Mouse (Mus musculus): Measurements from ENCODE around the gene Olfr1283.
"Not testable (repeated sequence)": the region's sequence is repeated elsewhere in the genome, so short reads cannot be mapped to it uniquely, and the experiment has no call there.

Gene Olfr1283

GRCm38 (mm10) chr2:111366490-111366889 is at the start of gene Olfr1283:
TSS of gene Olfr1283 (plus strand) at chr2:111366790.
- no peak for DNase-seq (ENCODE audit: low spot score)

GRCm38 (mm10) chr2:111326220-111326619 is 40.4 kb upstream of the Olfr1283 start, which contains the start of gene Olfr1281:
TSS of gene Olfr1281 (plus strand) at chr2:111326520.
- DNase-seq (ENCODE audit: low spot score): no peak

- not testable (repeated sequence) for DNase-seq (ENCODE audit: low spot score)
Observed at GRCm38 (mm10) chr2:111333721-111334120, 32.9 kb upstream of the Olfr1283 start.

DNA sequence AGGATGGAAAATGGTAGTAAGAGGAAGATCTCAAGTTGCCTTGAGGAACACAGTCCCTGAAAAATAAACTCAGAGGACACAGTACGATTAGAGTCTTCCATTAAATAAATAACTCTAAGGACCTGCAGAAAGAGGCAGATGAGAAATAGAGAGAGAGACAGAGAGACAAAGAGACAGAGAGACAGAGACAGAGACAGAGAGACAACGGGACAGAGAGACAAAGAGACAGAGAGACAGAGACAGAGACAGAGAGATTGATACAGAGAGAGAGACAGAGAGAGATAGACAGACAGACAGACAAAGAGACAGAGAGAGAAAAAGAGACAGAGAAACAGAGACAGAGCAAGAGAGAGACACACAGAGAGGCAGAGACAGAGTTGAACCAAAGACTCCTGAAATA is 30.6 kb upstream of the Olfr1283 start, which contains the start of gene Olfr1282:
Olfr1282 (minus strand) TSS at position 101 of the 400 bp plus-strand sequence.
- no peak for DNase-seq (ENCODE audit: low spot score)

GRCm38 (mm10) chr2:111375222-111375621 is 8.6 kb downstream of the Olfr1283 start, which contains the start of gene Olfr1284:
TSS of gene Olfr1284 (plus strand) at chr2:111375522.
- no peak for DNase-seq (ENCODE audit: low spot score)
